Mouse (Mus musculus) ES-E14 (cell line): Measurements from ENCODE around the gene Hist1h1d. TPM values are rescaled to one million over a fixed set of nuclear protein-coding genes. Genes with fewer than 3 reads are reported as not detected.
"Not testable (repeated sequence)": the region's sequence is repeated elsewhere in the genome, so short reads cannot be mapped to it uniquely, and the experiment has no call there.

Source experiments
- DNase-seq: peaks from one replicate; pipeline ENCODE4 v3.0.0-alpha.2; 2013; ENCODE audit warnings: low read depth, low spot score
- H3K27ac ChIP-seq: 2 replicates; pipeline ENCODE4 v1.5.1; 2012; ENCODE audit warnings: low read depth, mild to moderate bottlenecking, low read length, moderate library complexity, mixed read lengths; ENCODE audit not compliant: poor library complexity, insufficient read depth, severe bottlenecking
- H3K36me3 ChIP-seq: 2 replicates; pipeline ENCODE4 v1.6.1; 2012; ENCODE audit warnings: mild to moderate bottlenecking, low read length, moderate library complexity, mixed read lengths; ENCODE audit not compliant: control insufficient read depth, poor library complexity, insufficient read depth, severe bottlenecking
- H3K4me1 ChIP-seq, 2 experiments: fragments of 150-350 bp in 1 of 2; sonication (generic) in 1 of 2; 2 replicates each; pipeline ENCODE4 v1.6.1; 2012; ENCODE audit warnings: low read length in 2 of 2, mild to moderate bottlenecking in 1 of 2, mixed read lengths in 1 of 2; ENCODE audit not compliant: control insufficient read depth in 2 of 2, insufficient read depth in 2 of 2, poor library complexity in 1 of 2
- H3K4me3 ChIP-seq, 2 experiments: fragments of 150-350 bp in 1 of 2; sonication (generic) in 1 of 2; 2 replicates each; pipeline ENCODE4 v1.5.1; 2012; ENCODE audit warnings: low read length in 2 of 2, low read depth in 1 of 2, mild to moderate bottlenecking in 1 of 2, mixed read lengths in 1 of 2; ENCODE audit not compliant: insufficient read depth in 1 of 2, poor library complexity in 1 of 2, severe bottlenecking in 1 of 2
- H3K9ac ChIP-seq: 2 replicates; pipeline ENCODE4 v1.6.1; 2012; ENCODE audit warnings: low read depth, mild to moderate bottlenecking, low read length, mixed read lengths; ENCODE audit not compliant: poor library complexity, insufficient read depth, severe bottlenecking
- H3K9me3 ChIP-seq: fragments of 150-350 bp; sonication (generic); 2 replicates; pipeline ENCODE4 v1.6.1; 2012; ENCODE audit warnings: low read depth, mild to moderate bottlenecking, low read length; ENCODE audit not compliant: control insufficient read depth, insufficient read depth
- CHD2 ChIP-seq: IDR thresholded peaks from 2 replicates; pipeline ENCODE4 v1.6.1; 2014; ENCODE audit warnings: mild to moderate bottlenecking, low read depth, low read length, inconsistent platforms
- HCFC1 ChIP-seq: IDR thresholded peaks from 2 replicates; pipeline ENCODE4 v1.6.1; 2012; ENCODE audit warnings: low read length, inconsistent platforms, borderline replicate concordance; ENCODE audit not compliant: insufficient read depth
- ZC3H11A ChIP-seq: IDR thresholded peaks from 2 replicates; pipeline ENCODE4 v1.6.1; 2012; ENCODE audit warnings: low read depth, mild to moderate bottlenecking, inconsistent platforms, low read length, borderline replicate concordance
- ZNF384 ChIP-seq: IDR thresholded peaks from 2 replicates; pipeline ENCODE4 v1.6.1; 2012; ENCODE audit warnings: low read depth, low read length, inconsistent platforms
- in situ Hi-C, 2 experiments: fragments of 600-800 bp; cut with MboI; formaldehyde crosslinking; loops; one replicate each; pipeline ENCODE4 v1.15.1; 2025; ENCODE audit warnings: low sequenced_read_pairs in 2 of 2, inconsistent platforms in 1 of 2; ENCODE audit not compliant: unreplicated experiment in 2 of 2
- total RNA-seq: library from RNA; depleted of rRNA; stranded (reverse); fragments of 300-350 nt; gene quantifications from 2 replicates; pipeline ENCODE4 v1.2.3, GENCODE M21; 2012

The Hist1h1d gene
- total RNA-seq, 1 experiment: 97.6 TPM

DNA sequence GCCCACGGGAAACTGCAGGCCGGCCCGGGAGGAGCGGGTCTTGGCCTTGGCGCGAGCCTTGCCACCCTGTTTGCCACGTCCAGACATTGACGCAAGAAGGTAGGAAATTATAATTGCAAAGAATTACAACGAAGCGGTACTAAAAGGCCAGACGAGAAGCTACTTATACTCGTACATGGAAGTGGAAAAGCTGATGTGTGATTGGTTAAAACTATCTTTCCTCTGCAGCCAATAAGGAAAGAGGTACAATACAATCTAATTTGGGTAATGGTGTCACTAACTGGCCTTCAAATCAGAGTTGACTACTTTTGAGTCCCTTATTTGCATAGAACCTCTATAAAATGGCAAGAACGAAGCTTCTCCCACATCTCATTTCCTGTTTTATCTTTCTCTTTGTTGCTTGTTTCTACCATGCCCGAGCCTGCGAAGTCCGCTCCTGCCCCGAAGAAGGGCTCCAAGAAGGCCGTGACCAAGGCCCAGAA lies 18.0 kb downstream of the Hist1h1d start, which contains the start of the genes Hist1h2ae and Hist1h2bg:
Hist1h2ae (minus strand) TSS at position 199 of the 482 bp plus-strand sequence.
Hist1h2bg (plus strand) TSS at position 375 of the 482 bp plus-strand sequence.
- Histone ChIP-seq H3K27ac (peak within 1 kb of the TSS; percentile 92), H3K4me3 (peak within 1 kb of the TSS; percentile 27 to 66), H3K36me3 (no peaks in the 10 kb centered on the region), H3K4me1 (no peaks in the 10 kb centered on the region), H3K9me3 (no peaks in the 10 kb centered on the region), H3K9ac (peak within 1 kb of the TSS; percentile 67)
- TF ChIP-seq CHD2: peak; percentile 80; the same call in 1 of the 2 replicates
- TF ChIP-seq ZC3H11A: no peak
- in situ Hi-C loops: loop anchor here (25.0 kb wide), 2 partner anchors 1534 to 1834 kb away; partner anchors contain the start of genes Hist1h4j (in 2 of the 2), Hist1h2ag (in 1 of the 2), Hist1h2ah (in 1 of the 2) and Hist1h2bj (in 1 of the 2)
- peak; percentile 79 for DNase-seq

DNA sequence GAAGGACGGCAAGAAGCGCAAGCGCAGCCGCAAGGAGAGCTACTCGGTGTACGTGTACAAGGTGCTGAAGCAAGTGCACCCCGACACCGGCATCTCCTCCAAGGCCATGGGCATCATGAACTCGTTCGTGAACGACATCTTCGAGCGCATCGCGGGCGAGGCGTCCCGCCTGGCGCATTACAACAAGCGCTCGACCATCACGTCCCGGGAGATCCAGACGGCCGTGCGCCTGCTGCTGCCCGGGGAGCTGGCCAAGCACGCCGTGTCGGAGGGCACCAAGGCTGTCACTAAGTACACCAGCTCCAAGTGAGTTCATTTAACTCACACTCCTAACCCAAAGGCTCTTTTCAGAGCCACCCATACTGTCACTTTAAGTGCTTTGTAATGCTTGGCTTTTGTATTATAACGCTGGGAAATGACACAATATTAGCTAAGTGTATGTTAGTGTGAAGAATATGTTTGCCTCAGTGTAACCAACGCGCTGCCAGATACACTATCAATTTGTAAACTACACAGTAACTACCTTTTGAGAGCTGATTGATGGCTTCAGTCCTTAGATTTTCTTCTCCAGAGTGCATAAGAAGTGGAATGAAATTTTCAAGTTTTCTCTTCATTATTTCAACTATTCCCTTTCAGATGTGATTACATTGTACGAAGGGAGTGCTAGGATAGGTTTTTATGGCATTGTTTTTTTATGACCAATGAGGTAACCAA lies 18.6 kb downstream of the Hist1h1d start:
- Histone ChIP-seq H3K27ac (peak overlapping the region; percentile 77), H3K4me3 (peak overlapping the region; percentile 27 to 66), H3K9ac (peak overlapping the region; percentile 65)
- DNase-seq, H3K36me3 ChIP-seq, H3K9me3 ChIP-seq, H3K4me1 ChIP-seq: not testable (repeated sequence)
- in situ Hi-C loops: loop anchor here (25.0 kb wide), 2 partner anchors 1534 to 1834 kb away; partner anchors contain the start of genes Hist1h4j (in 2 of the 2), Hist1h2ag (in 1 of the 2), Hist1h2ah (in 1 of the 2) and Hist1h2bj (in 1 of the 2)
- TF ChIP-seq HCFC1 (peak; percentile 49; the same call in 1 of the 2 replicates), CHD2 (peak; percentile 64)

DNA sequence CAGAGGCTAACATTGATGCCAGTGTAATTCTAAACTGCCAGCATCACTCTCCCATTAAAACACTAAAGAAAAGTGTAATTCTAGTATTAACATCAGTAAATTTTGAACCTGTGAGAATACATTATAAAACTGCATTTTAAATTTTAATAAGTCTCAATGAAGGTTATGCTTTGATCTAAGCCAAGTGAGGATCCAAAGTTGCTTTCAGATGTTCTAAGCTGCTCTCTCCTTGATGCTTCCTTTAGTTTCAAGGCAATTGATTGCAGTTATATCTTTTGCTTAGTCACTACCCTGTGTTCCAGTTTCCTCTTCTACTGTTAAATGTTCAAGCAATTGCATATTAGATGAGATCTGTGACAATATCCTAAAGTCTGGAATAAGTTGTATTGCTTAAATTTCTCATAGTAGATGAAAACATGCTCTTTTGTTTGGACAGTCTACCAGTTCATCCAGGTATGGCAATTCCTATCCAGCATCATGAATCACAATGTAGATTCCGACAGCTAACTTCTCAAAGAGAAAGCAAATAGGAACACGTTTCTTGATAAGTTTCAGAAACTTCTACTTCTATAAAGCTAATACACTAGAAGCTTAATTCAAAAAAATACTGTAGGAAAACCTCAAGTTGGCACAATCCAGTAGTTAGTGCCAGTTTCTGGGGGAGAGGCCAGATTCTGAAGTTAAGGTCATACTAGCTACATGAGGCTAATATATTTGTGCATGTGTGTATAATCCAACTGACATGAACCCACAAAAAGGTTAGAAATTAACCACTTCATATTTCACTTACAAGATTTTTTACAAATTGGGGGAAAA lies 19.4 kb downstream of the Hist1h1d start:
- in situ Hi-C loops: loop anchor here (25.0 kb wide), 2 partner anchors 1535 to 1835 kb away; partner anchors contain the start of genes Hist1h4j (in 2 of the 2), Hist1h2ag (in 1 of the 2), Hist1h2ah (in 1 of the 2) and Hist1h2bj (in 1 of the 2)
- DNase-seq: no peak
- TF ChIP-seq CHD2 (peak; percentile 52; the same call in 1 of the 2 replicates), ZC3H11A (no peak), ZNF384 (no peak)
- Histone ChIP-seq H3K9me3 (no peaks in the 10 kb centered on the region), H3K36me3 (no peaks in the 10 kb centered on the region), H3K27ac (peak overlapping the region; percentile 77; the same call in 1 of the 2 replicates), H3K4me3 (peak overlapping the region; percentile 27 to 66), H3K9ac (peak overlapping the region; percentile 48; the same call in 1 of the 2 replicates), H3K4me1 (no peaks in the 10 kb centered on the region)

DNA sequence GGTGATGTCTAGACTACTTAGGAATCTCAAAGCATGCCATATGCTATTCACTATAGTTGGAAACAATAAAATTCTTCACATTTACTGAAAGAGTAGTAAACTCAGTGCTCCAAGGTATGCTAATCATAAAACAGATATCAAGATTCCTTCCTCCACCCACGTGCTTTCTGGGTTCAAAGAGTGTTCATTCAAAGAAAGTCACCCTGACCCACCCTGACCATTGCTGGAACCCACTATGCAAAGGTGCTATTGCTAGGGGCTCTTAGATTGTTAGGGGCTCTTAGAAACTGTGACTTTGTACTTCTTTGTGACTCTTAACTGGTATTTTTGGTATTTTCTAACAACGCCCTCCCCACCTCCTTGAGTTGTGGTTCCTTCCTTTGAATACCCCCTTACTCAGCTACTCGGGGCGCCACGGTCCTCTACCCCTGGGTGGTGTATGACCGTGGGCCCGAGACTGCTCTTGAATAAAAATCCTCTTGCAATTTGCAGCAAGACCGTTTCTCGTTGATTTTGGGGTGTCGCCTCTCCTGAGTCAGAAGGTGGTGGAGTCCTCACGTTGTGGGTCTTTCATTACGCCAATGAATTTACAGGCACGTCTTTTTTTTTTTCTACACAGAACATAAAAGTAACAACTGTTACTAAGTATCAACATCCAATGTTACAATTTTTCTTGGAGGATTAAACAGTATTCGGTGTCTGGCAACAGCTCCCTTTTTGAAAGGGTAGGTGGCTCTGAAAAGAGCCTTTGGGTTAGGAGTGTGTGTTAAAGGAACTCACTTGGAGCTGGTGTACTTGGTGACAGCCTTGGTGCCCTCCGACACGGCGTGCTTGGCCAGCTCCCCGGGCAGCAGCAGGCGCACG lies 20.2 kb downstream of the Hist1h1d start:
- peak overlapping the region; percentile 47 to 56 for H3K4me3 ChIP-seq
- not testable (repeated sequence) for H3K36me3 ChIP-seq, DNase-seq, H3K4me1 ChIP-seq, H3K9me3 ChIP-seq
- in situ Hi-C loops: loop anchor here (25.0 kb wide), 2 partner anchors 1536 to 1836 kb away; partner anchors contain the start of genes Hist1h4j (in 2 of the 2), Hist1h2ag (in 1 of the 2), Hist1h2ah (in 1 of the 2) and Hist1h2bj (in 1 of the 2)
- H3K27ac ChIP-seq: peak overlapping the region; percentile 77
- H3K9ac ChIP-seq: peak overlapping the region; percentile 85
